Mouse (Mus musculus) left cerebral cortex, postnatal 36 days (tissue): Measurements from ENCODE around the gene 0610037L13Rik. TPM values are rescaled to one million over a fixed set of nuclear protein-coding genes. Genes with fewer than 3 reads are reported as not detected.
A peak's percentile ranks its signal among the peaks of the same experiment; 100 is the strongest.

Experiments used
- DNase-seq, 2 experiments: peaks; one replicate each; pipeline ENCODE4 v3.0.0; 2021 to 2022; ENCODE audit warnings: low spot score in 2 of 2, mixed read lengths in 1 of 2
- intact Hi-C: fragments of 180-260 bp; cut with DNase I; formaldehyde crosslinking; loops from one replicate; pipeline ENCODE4 v1.15.1; 2025
- total RNA-seq, 2 experiments: library from RNA; stranded (reverse); gene quantifications; 2 replicates each; pipeline ENCODE4 v1.2.3; 2021

Gene 0610037L13Rik
- total RNA-seq, 2 experiments from 2014 or later = 57.2 to 58.9 TPM

DNA sequence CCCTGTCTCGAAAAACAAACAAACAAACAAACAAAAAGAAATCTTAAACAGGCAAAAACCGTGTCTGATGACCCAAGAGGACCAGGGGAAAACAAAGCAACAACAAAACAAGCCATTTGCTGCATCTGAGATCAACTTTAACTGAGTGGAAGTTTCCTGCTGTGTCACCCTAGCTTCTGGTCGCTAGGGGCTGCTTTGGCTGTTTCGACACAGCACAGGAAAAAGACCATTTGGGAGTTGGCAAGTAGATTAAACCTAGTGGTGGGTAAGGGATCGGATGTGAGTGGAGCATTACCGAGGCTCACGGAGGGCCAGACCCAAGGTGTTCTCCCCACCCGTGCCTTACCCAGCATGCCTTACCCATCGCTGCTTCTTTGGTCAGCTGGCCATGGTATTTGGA is 16.9 kb downstream of the 0610037L13Rik start:
- DNase-seq = no peak
- intact Hi-C loops = no loop called here

DNA sequence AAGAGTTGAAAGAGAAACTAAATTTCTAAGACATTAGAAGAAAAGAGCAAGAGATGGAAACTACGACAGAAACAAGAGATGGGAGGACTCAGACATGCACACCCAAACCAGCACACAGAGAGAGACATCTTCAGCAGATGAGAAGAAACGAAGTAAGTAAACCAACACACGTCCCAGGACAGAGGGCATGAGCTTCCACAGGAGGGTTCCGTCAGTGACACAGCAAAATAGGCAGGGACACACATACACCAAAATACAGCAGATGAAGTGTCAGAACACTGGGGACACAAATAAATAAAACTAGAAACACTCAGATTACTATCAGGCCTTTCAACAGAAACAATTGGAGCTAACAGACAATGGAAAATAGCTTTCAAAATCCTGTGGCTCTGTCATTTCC is 20.4 kb downstream of the 0610037L13Rik start:
- intact Hi-C loops = no loop called here
- DNase-seq = no peak

DNA sequence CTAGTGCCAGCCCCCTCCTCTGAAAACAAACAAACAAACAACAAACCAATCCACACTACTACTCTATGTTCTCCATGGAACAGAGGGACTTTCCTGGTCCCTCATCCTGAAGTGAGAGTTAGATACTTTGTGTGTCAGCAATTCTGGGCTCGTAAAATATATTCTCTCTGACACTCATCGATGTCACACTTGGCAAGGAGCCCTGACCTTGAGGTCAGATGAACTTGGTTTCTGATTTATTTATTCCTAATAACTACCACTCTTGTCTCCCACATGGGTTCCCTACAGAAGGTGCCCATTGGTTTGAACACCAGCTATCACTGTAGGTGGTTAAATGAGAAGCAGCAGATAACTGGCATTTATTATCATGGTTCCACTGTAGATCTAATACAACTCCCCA is 30.7 kb downstream of the 0610037L13Rik start:
- intact Hi-C loops = no loop called here
- DNase-seq = no peak

DNA sequence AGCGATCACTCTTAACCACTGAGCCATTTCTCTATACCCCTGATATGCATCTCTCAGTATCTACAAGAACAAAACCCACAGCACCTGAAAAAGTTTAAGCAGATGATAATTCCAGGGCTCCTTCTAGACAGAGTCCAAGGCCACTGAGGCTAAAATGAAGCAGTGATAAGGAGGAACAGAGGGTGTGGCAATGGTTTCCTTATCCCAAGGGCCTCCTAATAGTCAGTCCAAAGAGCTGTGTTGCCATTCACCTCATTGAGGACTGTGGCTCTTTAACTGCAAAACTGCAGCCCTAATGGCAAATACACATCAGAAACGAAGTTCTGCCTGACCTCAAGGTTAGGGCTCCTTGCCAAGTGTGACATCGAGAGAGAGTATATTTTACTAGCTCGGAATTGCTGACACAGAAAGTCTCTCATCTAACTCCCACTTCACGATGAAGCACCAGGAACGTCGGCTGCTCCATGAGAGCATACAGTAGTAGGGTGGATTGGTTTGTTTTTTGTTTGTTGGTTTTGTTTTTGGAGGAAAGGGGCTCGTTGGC is 31.6 kb downstream of the 0610037L13Rik start:
- intact Hi-C loops = no loop called here

DNA sequence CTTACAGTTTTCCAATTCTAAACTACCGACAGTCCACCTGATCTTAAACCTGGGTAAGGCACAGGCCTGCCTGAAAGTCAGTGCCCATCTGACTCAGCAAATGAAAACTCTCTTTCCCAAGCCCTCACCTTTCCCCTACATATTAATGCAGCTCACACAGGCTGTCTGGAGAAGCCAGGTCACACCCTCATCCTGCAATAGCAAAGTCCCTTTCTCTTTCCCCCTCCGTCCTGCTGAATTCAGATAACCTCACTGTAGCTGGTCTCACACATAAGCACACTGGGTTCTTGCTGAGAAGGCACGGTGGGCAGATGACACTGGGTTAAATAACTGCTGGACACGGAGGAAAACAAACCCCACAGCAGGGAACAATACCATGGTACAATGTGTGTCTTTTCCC is 32.3 kb downstream of the 0610037L13Rik start:
- intact Hi-C loops = no loop called here
- DNase-seq = no peak

More for the DNA sequence above, 31.6 kb downstream of the 0610037L13Rik start:
- no peak for DNase-seq

DNA sequence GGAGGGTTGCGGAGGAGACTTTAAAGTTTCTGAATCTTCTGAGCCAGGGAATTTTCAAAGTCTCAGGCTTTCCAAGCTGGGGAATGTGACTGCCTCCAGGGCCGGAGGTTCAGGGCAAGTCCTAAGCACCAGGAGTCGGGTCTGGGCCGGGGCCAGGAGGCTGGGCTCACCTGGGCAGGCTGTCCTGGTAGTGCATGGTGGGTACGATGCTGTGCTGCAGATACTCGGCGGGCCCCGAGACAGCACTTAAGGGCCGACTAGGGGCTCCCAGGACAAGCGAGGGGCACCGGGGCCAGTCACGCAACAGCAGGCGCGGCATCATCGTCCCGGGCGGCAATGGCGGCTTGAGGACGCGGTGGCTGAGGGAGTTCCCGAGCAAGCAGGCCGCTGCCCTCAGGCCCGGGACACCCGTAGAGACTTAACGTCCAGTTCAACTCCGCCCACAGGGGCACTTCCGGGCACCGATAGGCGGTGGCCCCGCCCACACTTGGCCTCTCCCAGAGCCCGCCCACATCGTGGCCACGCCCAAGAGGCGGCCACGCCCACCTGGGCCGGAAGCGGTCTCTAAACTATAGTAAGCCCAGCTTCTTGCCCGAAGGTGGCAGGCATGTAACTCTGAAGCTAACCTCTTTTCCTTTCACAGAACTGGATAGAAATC is 33.7 kb downstream of the 0610037L13Rik start, which contains the start of gene Cpt2:
Gene Cpt2 (minus strand): TSS at position 466 of the 658 bp plus-strand sequence.
- intact Hi-C loops = no loop called here
- DNase-seq = peak; percentile 66 to 70

DNA sequence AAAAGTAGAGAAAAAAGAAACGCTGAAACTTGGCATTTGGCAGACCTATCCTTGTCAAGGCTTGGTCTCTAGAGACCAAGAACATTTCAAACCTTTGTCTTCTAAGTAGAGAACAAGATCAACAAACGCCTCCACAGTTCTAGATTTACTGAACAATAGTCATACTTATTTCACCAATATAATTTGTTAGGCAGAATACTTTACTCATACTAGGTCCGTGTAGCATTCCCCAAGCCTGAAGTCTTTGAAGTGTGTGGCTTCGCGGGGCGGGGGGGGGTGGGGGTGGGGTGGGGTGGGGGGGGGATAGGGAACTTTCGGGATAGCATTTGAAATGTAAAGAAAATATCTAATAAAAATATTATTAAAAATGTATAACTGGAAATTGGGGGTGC is 34.2 kb downstream of the 0610037L13Rik start:
- intact Hi-C loops = no loop called here
- DNase-seq = no peak

DNA sequence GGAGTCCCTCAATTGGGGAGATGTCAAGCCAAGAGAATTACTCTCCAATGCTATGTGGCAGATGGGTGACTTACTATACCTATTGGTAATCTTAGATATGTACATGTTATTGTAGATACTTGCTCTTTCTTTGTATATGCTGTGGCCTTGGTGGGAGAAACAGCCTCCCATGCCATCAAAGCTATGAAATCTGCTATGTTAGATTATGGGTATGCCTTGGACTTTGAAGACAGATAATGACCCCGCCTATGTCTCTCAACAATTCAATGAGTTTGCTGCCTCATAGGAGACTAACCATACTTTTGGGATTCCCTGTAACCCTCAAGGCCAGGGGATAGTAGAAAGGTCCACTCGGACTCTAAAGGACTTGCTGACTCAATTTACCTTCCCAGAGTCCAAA is 38.7 kb downstream of the 0610037L13Rik start:
- DNase-seq = no peak
- intact Hi-C loops = no loop called here

DNA sequence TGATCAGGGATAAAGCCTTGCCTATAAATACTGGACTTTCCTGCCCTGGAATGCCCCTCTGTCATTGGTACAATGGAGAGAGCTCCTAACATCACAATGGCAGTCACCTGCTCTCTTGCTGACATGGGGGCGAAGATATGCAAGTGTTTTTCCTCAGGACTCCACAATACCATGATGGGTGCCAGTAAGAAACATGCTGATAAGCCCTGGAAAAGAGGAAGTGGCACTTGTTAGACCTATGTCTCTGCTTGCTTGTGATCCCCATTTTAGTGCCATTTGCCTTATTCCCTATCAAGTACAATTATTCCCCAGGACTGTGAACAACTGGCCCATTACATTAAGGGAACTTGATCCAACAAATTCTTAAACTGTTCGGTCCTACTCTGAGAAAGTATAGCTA is 39.1 kb downstream of the 0610037L13Rik start:
- intact Hi-C loops = no loop called here
- DNase-seq = no peak

DNA sequence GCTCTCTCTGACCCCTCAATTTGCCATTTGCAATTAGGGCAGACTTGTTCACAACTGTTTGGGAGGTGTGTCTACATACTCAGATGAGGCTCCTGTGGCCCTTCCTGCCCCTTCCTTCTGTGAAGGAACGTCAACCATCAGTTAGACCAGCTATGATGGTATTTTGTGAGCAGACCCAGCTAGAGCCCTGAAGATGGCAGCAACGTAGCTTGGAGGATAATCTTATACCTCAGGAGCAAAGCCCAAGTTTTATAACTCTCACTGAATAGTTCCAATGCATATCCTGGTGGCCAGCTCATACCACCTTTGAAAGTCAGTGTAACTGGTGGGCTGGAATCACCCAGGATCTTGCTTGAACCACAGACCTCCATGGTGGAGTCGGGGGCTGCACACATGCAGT is 41.8 kb downstream of the 0610037L13Rik start:
- DNase-seq = no peak
- intact Hi-C loops = no loop called here

DNA sequence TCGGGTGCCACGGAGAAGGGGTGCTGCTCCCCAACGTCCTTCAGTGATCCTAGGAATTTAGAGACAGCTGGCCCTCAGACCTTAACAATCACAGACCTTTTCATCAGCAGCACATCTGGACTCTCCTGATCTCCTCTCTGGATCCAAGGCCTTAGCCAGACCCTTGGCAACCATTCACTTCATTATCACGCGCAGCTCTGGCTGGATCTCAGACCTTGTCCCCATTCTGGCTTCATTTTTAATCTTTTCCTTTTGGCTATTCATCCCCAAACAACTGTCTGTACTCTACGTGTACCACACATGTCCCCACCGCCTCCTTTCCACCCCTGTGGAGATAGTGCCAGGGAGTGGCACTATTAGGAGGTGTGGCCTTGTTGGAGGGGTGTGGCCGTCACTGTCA is 43.6 kb downstream of the 0610037L13Rik start:
- intact Hi-C loops = no loop called here
- DNase-seq = no peak

DNA sequence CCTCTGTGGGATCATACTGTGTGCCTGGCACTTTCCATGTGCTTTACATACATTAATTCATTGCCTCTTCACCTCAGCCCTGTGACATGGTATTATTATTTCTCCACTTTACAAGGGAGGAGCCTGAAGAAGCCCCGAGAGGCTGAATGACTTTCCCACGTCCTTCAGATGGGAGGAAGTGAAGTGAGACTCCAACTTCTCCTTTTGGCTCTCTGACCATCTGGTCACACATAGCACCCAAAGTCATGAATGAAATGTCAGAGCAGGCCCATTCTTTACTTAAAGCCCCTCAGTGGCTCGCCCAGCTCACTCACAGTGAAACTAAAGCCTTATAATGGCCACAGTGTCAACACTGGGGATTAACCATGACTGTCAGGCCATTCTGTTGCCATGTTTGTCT is 45.6 kb downstream of the 0610037L13Rik start:
- intact Hi-C loops = loop anchor here (5.0 kb wide), 2 partner anchors 122 to 137 kb away; no protein-coding TSS in a partner anchor
- DNase-seq = no peak

DNA sequence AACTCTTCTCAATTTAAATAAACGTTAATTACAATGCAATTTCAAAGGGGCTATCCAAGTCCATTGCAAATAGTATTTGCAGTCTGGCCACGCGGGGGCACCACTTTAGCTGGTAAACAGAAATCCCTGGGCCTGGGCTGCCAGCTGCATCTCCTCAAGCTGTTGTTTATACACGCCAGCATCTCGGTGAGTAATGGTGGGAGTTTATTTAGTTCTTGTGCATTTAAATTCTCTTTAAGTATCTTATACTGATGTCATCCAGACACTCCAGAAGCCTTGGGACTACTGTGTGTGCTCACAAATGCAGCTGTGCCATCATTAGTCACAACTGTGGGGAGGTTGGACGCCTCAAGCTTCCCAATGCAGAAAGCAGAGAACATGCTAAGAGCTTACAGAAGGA is 47.7 kb downstream of the 0610037L13Rik start:
- DNase-seq = peak; percentile 48 to 56
- intact Hi-C loops = loop anchor here (5.0 kb wide), 2 partner anchors 120 to 135 kb away; no protein-coding TSS in a partner anchor

DNA sequence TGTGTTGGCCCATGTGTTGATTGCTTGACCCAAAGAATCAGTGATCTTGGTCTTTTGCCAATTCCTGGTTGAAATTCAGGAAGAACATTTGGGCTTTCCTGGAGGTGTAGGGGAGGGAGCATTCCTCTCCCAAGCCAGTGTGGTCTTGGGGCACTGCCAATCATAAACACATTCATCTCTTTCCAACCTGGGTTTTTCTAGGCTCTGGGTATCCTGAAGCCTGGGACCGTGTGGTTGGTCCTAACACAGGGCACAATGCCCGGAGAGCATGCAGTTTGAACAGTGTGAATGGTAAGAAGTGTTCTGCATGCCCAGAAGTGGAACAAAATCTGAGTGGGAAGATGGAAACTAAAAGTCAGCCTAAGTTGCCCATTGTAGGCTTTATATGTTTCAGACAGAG is 48.5 kb downstream of the 0610037L13Rik start:
- intact Hi-C loops = loop anchor here (5.0 kb wide), 2 partner anchors 119 to 134 kb away; no protein-coding TSS in a partner anchor
- DNase-seq = no peak

DNA sequence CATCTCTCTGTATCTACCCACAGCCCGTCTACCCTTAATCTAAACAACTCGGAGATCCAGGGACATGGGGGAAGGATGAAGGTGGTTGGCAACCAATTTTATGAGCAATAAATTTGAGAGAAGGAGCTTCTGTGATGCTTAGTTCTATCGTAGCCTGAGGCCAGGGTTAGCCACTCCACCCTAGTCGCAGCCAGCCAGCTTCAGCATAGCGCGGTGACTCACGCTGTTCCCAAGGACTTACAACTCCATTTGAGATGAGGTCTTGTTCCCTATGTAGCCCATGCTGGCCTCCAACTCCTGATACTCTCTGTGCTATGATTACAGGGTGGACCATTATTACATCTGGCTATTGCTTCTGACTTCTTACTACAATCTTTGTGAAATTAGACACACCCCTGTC is 53.1 kb downstream of the 0610037L13Rik start:
- no peak for DNase-seq
- intact Hi-C loops = no loop called here

DNA sequence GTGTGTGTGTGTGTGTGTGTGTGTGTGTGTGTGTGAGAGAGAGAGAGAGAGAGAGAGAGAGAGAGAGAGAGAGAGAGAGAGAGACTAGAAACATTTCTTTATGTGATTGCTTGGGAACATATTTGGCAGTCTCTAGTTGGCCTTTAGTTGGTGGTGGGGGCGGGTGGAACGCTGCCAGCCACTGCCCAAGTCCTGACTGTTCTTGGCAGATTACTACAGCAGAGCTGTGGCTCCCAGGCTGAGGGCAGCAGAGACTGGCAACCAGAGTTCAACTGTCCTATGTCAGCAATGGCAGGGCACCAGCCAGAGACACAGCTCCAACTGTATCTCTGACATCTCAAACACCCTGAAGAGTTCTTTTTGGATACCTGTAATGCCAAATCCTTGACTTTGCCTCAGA is 54.5 kb downstream of the 0610037L13Rik start:
- intact Hi-C loops = no loop called here
- DNase-seq = no peak

Other genes with a start within 250 kb of the 0610037L13Rik start
- gene Dmrtb1, start 205.6 kb upstream of the 0610037L13Rik start, total RNA-seq = 1 to 10 TPM in 1 of 2 experiments, under 1 TPM in 1; 0.41 to 1.1 TPM
- gene Lrp8, start 87.6 kb upstream of the 0610037L13Rik start, total RNA-seq = 100 to 1,000 TPM in 1 of 2 experiments, 10 to 100 TPM in 1; 74.7 to 112 TPM
- gene Magoh, start 10.1 kb upstream of the 0610037L13Rik start, total RNA-seq = 10 to 100 TPM; 35.2 to 43.4 TPM
- 1 to 10 TPM; 6.5 to 6.7 TPM for gene Cpt2, start 33.8 kb downstream of the 0610037L13Rik start, total RNA-seq
- under 1 TPM; 0.72 to 0.79 TPM for gene Slc1a7, start 78.5 kb downstream of the 0610037L13Rik start, total RNA-seq
- gene Podn, start 206.6 kb downstream of the 0610037L13Rik start, total RNA-seq = 10 to 100 TPM in 1 of 2 experiments, 1 to 10 TPM in 1; 6.2 to 11.3 TPM